Mouse (Mus musculus): ENCODE data around the gene F10. TPM values are rescaled to one million over a fixed set of nuclear protein-coding genes. Genes with fewer than 3 reads are reported as not detected.

F10 gene
- polyA plus RNA-seq (2014; fragmentation: Nextera tagmentation; extraction: Ambion mirVana), result 0.96 and 1.2 TPM in 2 replicates

DNA sequence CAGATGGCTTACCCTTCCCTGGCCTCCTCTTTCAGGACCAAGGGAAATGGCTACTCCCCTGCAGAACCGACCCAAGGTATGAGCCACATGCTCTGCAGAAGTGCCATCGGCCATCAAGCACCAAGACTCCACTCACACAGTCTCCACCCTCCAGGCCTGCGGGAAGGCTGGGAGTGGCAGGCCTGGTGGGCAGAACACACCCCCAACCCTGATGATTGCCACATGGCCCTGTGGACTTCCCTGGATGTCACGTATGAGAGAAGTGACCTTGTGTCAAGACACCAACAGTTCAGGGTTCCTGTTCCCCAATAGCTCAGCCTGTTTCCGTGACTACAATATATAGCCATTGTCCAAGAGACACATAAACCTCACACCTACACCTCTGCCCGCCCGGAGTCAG, at the start of gene F10:
TSS of gene F10 (plus strand) at position 294 of the 400 bp plus-strand sequence.
- Histone ChIP-seq H3K4me2 (ENCODE audit: low read length) (no peak within 1 kb of the TSS), H3K27me3 (ENCODE audit: control insufficient read depth, insufficient read depth, low read length) (no peaks in the 10 kb centered on the region), H3K9ac (ENCODE audit: low read length) (peak within 1 kb of the TSS; percentile 16; the same call in 1 of the 2 replicates), H3K9me3 (ENCODE audit: control insufficient read depth, low read length) (no peaks in the 10 kb centered on the region), H3K27ac (replicated peaks in 1 of 2; ENCODE audit: control insufficient read depth in 1 of 2, insufficient read depth in 1 of 2, low read depth in 2 of 2, low read length in 2 of 2) (peak within 1 kb of the TSS; percentile 34 to 67; a peak in 3 of 4 replicates), H3K36me3 (ENCODE audit: control insufficient read depth, insufficient read depth, low read length) (no peaks in the 10 kb centered on the region), H3K4me3 (ENCODE audit: control insufficient read depth in 1 of 2, insufficient read depth in 1 of 2, low read depth in 1 of 2, low read length in 2 of 2) (no peak within 1 kb of the TSS), H3K4me1 (ENCODE audit: control insufficient read depth in 2 of 2, insufficient read depth in 2 of 2, low read length in 2 of 2) (peaks cover 21 to 24% of the 10 kb centered on the region in 2 experiments)
- 57% methylated on average over 7 of the region's 7 CpGs for WGBS
- peak; percentile 44 for ATAC-seq (ENCODE audit: insufficient number of reproducible peaks, insufficient read depth, low FRiP score, low read depth)

DNA sequence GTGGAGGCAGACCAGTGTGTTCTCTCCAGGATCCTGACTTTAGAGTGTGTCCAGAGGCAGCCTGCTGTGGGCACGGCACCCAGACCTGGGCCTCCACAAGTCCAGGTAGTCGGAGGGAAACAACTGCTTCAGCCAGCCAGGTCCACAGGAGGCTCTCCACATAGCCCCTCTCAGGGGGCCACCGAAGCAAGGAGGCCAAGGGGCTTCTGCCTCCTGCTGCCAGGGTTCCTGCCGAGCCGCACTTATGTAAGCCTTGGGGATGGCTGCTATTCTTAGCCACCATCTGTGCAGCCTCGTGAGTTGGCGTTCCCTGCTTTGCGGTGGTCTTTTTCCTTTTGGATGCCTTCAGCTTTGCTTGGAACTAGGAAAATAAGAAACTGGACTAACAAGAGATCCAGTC, 49.5 kb upstream of the F10 start:
- H3K27me3 ChIP-seq (ENCODE audit: control insufficient read depth, insufficient read depth, low read length), result no peaks in the 10 kb centered on the region
- peak overlapping the region; percentile 45; the same call in 1 of the 2 replicates for H3K9ac ChIP-seq (ENCODE audit: low read length)
- no peak for ATAC-seq (ENCODE audit: insufficient number of reproducible peaks, insufficient read depth, low FRiP score, low read depth)
- 31% methylated on average over 8 of the region's 8 CpGs for WGBS
- H3K4me2 ChIP-seq (ENCODE audit: low read length), result no peak overlapping the region
- no peaks in the 10 kb centered on the region for H3K9me3 ChIP-seq (ENCODE audit: control insufficient read depth, low read length)
- no peak overlapping the region for H3K27ac ChIP-seq (replicated peaks in 1 of 2; ENCODE audit: control insufficient read depth in 1 of 2, insufficient read depth in 1 of 2, low read depth in 2 of 2, low read length in 2 of 2)
- no peaks in the 10 kb centered on the region for H3K36me3 ChIP-seq (ENCODE audit: control insufficient read depth, insufficient read depth, low read length)
- H3K4me3 ChIP-seq (ENCODE audit: control insufficient read depth in 1 of 2, insufficient read depth in 1 of 2, low read depth in 1 of 2, low read length in 2 of 2), result no peak overlapping the region
- H3K4me1 ChIP-seq (ENCODE audit: control insufficient read depth in 2 of 2, insufficient read depth in 2 of 2, low read length in 2 of 2), result peaks cover 9% of the 10 kb centered on the region in 2 experiments; a peak in 3 of 4 replicates

DNA sequence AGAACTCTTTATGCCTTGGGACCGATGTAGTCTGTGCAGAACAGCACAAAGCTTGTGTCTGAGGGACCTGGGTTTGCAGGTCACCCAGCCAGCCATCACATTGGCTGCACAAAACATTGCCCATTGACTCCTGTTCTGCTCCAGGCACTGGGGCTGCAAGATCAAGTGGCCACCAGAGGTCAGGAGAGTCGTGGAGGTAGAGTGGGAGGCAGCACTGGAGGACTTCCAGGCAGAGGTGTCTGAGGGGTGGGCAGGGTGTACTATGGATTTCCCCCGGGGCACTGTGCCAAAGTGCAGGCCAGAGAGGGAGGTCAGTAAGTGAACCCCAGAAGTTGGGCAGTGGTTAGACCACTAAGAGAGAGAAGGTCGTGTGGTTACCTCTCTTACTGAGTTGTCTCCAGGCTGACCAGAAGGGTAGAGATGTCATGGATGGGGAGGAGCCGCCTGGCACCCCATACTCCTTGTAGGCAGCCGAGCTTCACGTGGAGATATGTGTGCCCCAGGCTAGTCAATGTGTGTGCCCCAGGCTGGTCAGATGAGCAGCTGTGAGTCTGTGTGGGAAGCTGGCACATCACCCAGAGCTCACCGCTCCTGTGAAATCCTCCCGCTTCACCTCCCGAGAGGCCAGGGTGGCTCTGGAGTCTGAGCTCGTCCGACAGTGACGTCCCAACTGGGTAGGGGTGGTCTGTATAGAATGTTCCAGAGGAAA, 48.2 kb upstream of the F10 start:
- no peaks in the 10 kb centered on the region for H3K36me3 ChIP-seq (ENCODE audit: control insufficient read depth, insufficient read depth, low read length)
- no peak overlapping the region for H3K4me3 ChIP-seq (ENCODE audit: control insufficient read depth in 1 of 2, insufficient read depth in 1 of 2, low read depth in 1 of 2, low read length in 2 of 2)
- ATAC-seq (ENCODE audit: insufficient number of reproducible peaks, insufficient read depth, low FRiP score, low read depth), result no peak
- 68% methylated on average over 13 of the region's 13 CpGs for WGBS
- no peak overlapping the region for H3K9ac ChIP-seq (ENCODE audit: low read length)
- H3K27ac ChIP-seq (replicated peaks in 1 of 2; ENCODE audit: control insufficient read depth in 1 of 2, insufficient read depth in 1 of 2, low read depth in 2 of 2, low read length in 2 of 2), result no peak overlapping the region
- H3K4me2 ChIP-seq (ENCODE audit: low read length), result no peak overlapping the region
- no peaks in the 10 kb centered on the region for H3K27me3 ChIP-seq (ENCODE audit: control insufficient read depth, insufficient read depth, low read length)
- H3K4me1 ChIP-seq (ENCODE audit: control insufficient read depth in 2 of 2, insufficient read depth in 2 of 2, low read length in 2 of 2), result peaks cover 12 to 14% of the 10 kb centered on the region in 2 experiments; a peak in 3 of 4 replicates
- H3K9me3 ChIP-seq (ENCODE audit: control insufficient read depth, low read length), result no peaks in the 10 kb centered on the region

DNA sequence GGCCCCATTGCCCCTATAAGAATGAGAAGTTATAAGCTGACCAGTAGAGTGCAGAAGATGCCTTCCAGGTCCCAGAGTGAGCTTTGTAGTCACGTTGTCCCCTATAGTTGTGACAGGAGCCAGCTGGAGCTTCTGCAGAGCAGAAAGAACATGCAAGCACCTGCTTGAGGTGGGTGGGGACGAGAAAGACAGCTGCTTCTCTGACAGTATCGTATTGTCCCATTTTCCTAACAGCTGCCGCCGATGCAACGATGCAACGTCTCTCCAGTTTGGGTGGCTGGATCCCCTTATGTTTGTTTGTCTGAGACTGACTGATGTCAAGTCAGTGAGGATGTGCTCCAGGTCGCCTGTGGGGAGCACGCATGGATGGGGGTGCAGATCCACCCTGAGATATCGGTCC, 45.7 kb upstream of the F10 start:
- no peaks in the 10 kb centered on the region for H3K36me3 ChIP-seq (ENCODE audit: control insufficient read depth, insufficient read depth, low read length)
- H3K4me2 ChIP-seq (ENCODE audit: low read length), result no peak overlapping the region
- H3K27me3 ChIP-seq (ENCODE audit: control insufficient read depth, insufficient read depth, low read length), result no peaks in the 10 kb centered on the region
- H3K9ac ChIP-seq (ENCODE audit: low read length), result no peak overlapping the region
- ATAC-seq (ENCODE audit: insufficient number of reproducible peaks, insufficient read depth, low FRiP score, low read depth), result no peak
- H3K4me3 ChIP-seq (ENCODE audit: control insufficient read depth in 1 of 2, insufficient read depth in 1 of 2, low read depth in 1 of 2, low read length in 2 of 2), result no peak overlapping the region
- no peaks in the 10 kb centered on the region for H3K9me3 ChIP-seq (ENCODE audit: control insufficient read depth, low read length)
- no peak overlapping the region for H3K27ac ChIP-seq (replicated peaks in 1 of 2; ENCODE audit: control insufficient read depth in 1 of 2, insufficient read depth in 1 of 2, low read depth in 2 of 2, low read length in 2 of 2)
- 80% methylated on average over 10 of the region's 10 CpGs for WGBS
- H3K4me1 ChIP-seq (ENCODE audit: control insufficient read depth in 2 of 2, insufficient read depth in 2 of 2, low read length in 2 of 2), result peaks cover 14 to 15% of the 10 kb centered on the region in 2 experiments

DNA sequence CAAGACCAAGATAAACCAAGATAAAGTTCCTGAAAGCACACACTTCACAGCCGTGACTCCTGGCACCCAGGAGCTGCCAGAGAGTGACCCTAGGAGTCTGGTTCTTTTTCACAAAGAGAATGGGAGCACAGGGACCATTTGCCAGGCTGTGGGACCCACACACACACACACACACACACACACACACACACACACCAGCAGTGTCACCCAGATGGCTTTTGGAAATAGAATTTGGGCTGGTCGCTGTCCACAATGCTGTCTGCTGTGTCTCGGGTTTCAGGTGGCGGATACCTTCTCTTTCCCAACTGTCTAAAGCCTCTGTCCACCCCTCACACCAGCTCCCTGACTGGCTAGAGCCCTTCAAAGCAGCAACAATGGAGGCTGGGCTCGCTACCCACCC, 42.6 kb upstream of the F10 start:
- no peaks in the 10 kb centered on the region for H3K9me3 ChIP-seq (ENCODE audit: control insufficient read depth, low read length)
- WGBS, result 64% methylated on average over 5 of the region's 5 CpGs
- no peak overlapping the region for H3K27ac ChIP-seq (replicated peaks in 1 of 2; ENCODE audit: control insufficient read depth in 1 of 2, insufficient read depth in 1 of 2, low read depth in 2 of 2, low read length in 2 of 2)
- no peaks in the 10 kb centered on the region for H3K27me3 ChIP-seq (ENCODE audit: control insufficient read depth, insufficient read depth, low read length)
- no peak overlapping the region for H3K4me3 ChIP-seq (ENCODE audit: control insufficient read depth in 1 of 2, insufficient read depth in 1 of 2, low read depth in 1 of 2, low read length in 2 of 2)
- H3K36me3 ChIP-seq (ENCODE audit: control insufficient read depth, insufficient read depth, low read length), result no peaks in the 10 kb centered on the region
- peaks cover 19 to 22% of the 10 kb centered on the region in 2 experiments; a peak in 3 of 4 replicates for H3K4me1 ChIP-seq (ENCODE audit: control insufficient read depth in 2 of 2, insufficient read depth in 2 of 2, low read length in 2 of 2)
- H3K4me2 ChIP-seq (ENCODE audit: low read length), result no peak overlapping the region
- H3K9ac ChIP-seq (ENCODE audit: low read length), result no peak overlapping the region
- ATAC-seq (ENCODE audit: insufficient number of reproducible peaks, insufficient read depth, low FRiP score, low read depth), result no peak

DNA sequence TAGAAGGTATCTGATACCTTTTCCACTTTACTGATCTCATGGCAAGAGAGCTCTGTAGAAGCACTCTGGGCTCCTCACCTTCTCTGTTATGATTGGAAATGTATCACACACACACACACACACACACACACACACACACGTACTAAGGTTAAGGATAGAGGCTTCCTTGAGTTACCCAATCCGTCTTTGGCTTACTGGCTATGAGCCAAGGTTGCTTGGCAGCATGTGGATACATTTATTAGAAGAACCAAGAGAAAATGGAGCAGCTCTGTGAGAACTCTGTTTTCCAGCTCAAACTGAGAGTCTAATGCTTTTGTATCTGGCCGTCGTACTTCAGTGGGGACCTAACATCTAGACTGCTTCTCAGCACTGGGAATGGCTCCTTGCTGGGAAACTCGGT, 41.6 kb upstream of the F10 start:
- H3K9me3 ChIP-seq (ENCODE audit: control insufficient read depth, low read length), result no peaks in the 10 kb centered on the region
- no peak for ATAC-seq (ENCODE audit: insufficient number of reproducible peaks, insufficient read depth, low FRiP score, low read depth)
- no peak overlapping the region for H3K4me3 ChIP-seq (ENCODE audit: control insufficient read depth in 1 of 2, insufficient read depth in 1 of 2, low read depth in 1 of 2, low read length in 2 of 2)
- no peaks in the 10 kb centered on the region for H3K36me3 ChIP-seq (ENCODE audit: control insufficient read depth, insufficient read depth, low read length)
- no peak overlapping the region for H3K4me2 ChIP-seq (ENCODE audit: low read length)
- peaks cover 22% of the 10 kb centered on the region in 2 experiments; a peak in 3 of 4 replicates for H3K4me1 ChIP-seq (ENCODE audit: control insufficient read depth in 2 of 2, insufficient read depth in 2 of 2, low read length in 2 of 2)
- H3K27me3 ChIP-seq (ENCODE audit: control insufficient read depth, insufficient read depth, low read length), result no peaks in the 10 kb centered on the region
- no peak overlapping the region for H3K9ac ChIP-seq (ENCODE audit: low read length)
- no peak overlapping the region for H3K27ac ChIP-seq (replicated peaks in 1 of 2; ENCODE audit: control insufficient read depth in 1 of 2, insufficient read depth in 1 of 2, low read depth in 2 of 2, low read length in 2 of 2)
- 68% methylated on average over 5 of the region's 5 CpGs for WGBS

DNA sequence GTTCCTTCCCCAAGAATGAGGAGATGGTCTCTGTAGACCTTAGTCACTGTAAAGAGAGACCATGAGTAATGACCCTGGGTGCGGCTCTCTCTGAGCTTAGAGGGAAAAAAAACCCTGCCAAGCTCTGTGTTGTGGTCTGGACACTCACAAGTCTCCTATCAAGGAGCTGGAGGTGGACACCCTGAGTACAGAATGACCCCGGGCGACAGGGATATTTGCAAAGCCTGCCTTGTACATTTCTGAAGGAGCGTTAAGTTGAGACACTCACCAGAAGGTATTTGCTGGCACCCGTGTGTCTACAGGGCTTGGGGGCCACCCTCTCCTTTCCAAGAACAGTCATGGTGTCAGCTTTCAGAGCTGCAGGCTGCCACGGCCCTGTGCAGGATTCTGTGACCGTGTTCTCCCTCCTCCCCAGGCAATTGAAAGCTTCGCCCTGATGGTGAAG, 40.3 kb upstream of the F10 start:
- Histone ChIP-seq H3K36me3 (ENCODE audit: control insufficient read depth, insufficient read depth, low read length) (no peaks in the 10 kb centered on the region), H3K27ac (replicated peaks in 1 of 2; ENCODE audit: control insufficient read depth in 1 of 2, insufficient read depth in 1 of 2, low read depth in 2 of 2, low read length in 2 of 2) (peak overlapping the region; percentile 42 to 61), H3K9ac (ENCODE audit: low read length) (no peak overlapping the region), H3K4me2 (ENCODE audit: low read length) (peak overlapping the region; percentile 23), H3K9me3 (ENCODE audit: control insufficient read depth, low read length) (no peaks in the 10 kb centered on the region), H3K27me3 (ENCODE audit: control insufficient read depth, insufficient read depth, low read length) (no peaks in the 10 kb centered on the region), H3K4me1 (ENCODE audit: control insufficient read depth in 2 of 2, insufficient read depth in 2 of 2, low read length in 2 of 2) (peaks cover 22% of the 10 kb centered on the region in 2 experiments; a peak in 3 of 4 replicates), H3K4me3 (ENCODE audit: control insufficient read depth in 1 of 2, insufficient read depth in 1 of 2, low read depth in 1 of 2, low read length in 2 of 2) (no peak overlapping the region)
- WGBS, result 28% methylated on average over 8 of the region's 8 CpGs
- no peak for ATAC-seq (ENCODE audit: insufficient number of reproducible peaks, insufficient read depth, low FRiP score, low read depth)
